Mouse (Mus musculus): ENCODE results near the gene Serpinb9b.
"Not testable (repeated sequence)": the region's sequence is repeated elsewhere in the genome, so short reads cannot be mapped to it uniquely, and the experiment has no call there.

Gene Serpinb9b

DNA sequence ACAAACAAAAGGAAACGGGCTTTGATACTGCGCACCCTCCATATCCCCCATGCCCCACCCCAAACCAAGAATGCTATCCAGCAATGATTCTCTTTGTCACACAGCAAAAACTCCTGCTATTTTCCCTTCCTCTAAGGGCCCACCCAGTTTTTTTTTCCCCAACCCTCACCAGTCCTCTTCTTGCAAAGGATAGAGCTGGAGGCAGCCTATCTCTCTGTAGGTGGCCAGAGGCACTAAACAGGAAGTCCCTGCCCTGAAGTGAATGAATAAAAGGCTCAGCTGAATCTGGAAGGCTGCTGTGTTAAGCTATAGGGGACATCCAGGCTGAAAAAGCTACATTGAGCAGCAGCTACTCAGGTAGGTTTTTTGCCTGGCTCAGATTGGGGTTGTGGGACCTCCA, at the start of gene Serpinb9b:
Serpinb9b (plus strand) TSS at position 173 of the 400 bp plus-strand sequence.
- in situ Hi-C loops (cut with MboI, MseI), result no loop called here

DNA sequence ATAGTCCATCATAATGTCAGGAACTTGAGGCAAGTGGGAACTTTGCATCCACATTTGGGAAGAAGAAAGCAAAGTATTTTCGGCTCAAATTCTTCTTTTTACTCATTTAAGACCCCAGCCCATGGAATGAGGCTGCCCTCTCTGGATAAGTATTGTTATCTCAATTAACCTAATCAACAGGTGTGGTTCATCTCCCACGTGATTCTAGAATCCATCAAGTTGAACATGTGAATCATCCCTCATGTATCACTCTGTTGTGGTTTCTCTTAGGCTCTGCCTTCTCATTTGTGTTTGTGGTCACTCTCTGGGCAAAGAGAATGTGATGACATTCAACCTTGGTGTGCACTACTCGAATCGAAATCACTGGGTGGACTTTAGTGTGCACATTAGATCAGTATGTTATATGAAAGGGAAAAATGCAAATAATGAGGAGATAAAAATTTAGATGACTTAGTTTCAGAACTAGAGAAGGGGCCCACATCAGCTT, 44.6 kb upstream of the Serpinb9b start:
- in situ Hi-C loops (cut with MboI, MseI), result no loop called here

DNA sequence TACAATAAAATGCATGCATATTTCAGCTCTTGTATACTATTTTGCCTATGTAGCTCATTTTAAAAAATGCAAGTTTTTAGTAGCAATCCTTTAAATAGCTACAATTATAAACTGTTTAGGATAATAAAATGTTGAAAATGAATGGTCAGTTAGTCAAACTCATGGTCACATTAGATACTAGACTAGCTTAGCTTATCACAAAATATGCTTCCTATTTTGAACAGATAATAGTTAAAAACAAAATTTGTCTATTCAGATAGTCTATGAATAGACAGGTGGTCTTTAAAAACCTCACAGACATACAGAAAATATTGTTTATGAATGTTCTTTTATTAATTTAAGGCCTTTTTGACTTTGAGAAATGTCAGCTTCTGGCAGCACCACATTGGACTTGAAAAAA, 41.0 kb upstream of the Serpinb9b start:
- in situ Hi-C loops (cut with MboI, MseI), result no loop called here

DNA sequence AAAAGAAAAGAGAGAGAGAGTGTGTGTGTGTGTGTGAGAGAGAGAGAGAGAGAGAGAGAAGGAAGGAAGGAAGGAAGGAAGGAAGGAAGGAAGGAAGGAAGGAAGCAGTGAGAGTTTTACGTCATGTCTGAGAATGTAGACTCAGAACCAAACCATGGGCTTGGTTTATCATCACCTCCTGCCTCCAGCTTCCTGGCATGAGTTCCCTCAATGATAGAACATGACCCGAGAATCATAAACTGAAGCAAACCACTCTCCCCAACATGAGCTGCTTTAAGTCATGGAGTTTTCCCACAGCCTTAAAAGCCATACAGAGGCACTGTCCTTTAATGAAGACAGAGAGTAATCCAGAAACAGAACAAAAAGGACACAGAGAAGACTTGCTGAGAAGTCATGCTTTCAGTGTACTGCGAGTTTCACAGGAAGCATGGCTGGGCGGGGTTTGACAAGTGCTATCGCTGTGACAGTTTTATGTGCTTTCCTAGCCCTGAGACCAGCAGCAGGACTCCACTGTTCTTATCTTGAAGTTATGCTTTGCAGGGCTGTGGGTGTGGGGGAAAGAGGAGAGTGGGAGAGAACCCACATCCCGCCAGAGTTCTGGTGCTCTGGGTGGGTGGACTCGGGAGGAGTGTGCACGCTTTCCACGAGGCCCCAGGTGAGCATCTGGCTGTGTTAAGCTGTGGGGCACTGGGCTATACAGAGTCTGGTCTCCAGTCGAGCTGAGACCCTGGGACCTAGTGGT, 33.9 kb upstream of the Serpinb9b start:
- in situ Hi-C loops (cut with MboI, MseI), result no loop called here

DNA sequence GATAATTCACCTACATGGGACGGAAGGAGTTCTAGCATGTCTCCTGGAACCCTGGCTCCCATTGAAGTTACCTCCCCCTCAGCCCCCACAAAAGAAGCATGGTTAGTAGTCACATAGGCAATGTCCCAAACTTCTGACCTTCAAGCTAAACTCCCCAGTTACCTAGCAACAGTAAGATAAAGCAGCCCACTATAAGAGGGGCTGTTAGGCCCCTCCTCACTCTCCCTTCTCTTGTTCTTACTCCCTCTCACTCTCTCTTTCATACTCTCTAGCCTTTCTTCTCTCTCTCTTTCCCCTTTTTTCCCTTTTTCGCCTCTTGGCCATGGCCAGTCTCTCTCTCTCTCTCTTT, 33.3 kb upstream of the Serpinb9b start:
- in situ Hi-C loops (cut with MboI, MseI), result no loop called here

DNA sequence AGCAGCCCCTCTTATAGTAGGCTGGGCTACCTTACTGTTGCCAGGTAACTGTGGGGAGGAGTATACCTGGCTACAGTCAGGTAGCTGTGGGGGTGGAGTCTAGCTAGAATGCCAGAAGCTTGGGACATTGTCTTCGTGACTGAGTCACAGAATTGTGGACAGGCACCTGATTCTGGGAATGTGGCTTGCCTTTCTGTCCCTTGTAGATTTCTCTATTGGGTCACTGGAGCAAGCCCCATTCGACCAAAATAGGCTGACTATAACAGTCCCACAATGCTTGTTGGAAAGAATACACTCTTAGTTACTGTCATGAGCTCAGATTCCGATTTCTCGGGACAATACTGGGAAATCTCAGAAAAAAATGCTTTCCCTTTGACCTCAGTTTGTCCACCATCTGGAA, 32.2 kb upstream of the Serpinb9b start:
- in situ Hi-C loops (cut with MboI, MseI), result no loop called here

DNA sequence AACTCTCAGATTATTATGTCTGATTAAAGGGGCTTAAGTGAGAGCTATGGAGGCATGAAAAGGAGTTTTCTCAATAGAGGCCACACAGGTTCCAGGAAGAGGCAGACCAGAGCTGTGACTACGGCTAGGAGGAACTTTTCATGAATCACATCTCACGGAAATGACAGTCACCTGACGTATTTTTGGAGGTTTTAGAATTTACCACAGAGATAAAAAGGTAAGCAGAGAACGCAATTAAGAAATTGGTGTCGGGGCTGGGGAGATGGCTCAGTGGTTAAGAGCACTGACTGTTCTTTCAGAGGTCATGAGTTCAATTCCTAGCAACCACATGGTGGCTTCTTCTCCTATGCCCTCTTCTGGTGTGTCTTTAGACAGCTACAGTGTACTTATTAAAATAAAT, 25.9 kb upstream of the Serpinb9b start:
- in situ Hi-C loops (cut with MboI, MseI), result no loop called here

DNA sequence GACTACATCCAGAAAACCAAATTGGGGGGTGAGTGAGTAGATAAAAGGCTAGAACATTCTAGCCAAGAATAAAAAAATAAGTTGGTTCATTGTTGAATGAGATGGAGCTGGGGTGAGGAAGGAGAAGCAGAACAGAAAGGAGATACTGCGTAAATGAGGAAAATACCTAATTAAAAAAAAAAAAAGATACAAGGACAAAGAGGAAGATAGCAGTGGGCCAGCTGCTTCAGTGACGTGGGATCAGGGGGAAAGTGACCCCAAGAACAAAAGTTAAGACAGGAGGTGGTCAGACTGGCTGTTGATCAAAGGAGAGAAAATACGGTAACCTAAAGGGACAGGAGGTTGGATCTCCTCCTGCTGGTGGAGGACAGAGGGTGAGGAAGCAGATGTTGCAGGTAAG, 24.3 kb upstream of the Serpinb9b start, which contains the start of gene Serpinb9:
Serpinb9 (plus strand) TSS at position 301 of the 400 bp plus-strand sequence.
- in situ Hi-C loops (cut with MboI, MseI), result no loop called here

DNA sequence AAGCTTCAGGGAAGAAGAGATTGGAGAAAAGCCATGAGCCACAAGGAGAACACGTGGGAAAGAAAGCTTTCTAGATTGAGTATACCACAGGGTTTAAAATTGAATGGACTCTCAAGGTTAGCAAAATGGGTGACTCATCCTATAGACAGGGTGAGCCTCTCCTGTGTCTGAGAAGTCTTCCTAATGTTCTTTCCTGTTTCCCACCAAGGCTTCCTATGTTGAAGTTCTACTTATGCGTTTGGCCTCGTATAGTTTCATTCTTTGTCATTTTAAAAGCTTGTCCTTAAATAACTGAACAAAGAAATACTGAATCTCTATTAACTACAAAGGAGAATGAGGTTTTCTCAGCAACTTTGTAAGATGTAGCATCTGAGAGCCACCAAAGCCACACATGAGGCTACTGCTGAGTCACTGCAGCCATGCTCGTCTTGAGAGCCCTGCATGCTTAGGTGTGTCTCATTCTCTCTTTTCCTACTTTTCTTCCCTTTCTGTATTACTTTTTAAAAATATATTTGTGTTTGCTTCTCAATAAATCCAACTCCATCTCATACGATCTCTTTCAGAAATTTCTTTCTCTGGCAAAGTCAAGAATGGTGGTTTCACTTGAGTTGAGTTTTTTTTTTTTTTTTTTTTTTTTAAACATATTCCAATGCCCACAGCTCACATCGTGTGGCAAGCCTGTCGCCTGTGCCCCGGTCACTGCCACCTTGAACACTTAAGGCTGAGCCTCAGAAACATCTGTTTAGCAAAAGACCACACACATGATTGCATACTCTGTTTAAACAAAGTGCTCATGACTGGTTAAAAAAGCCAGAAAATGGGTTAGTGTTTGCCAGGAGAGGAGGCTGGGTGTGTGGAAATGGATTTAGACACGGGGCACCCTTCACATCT, 23.4 kb upstream of the Serpinb9b start:
- in situ Hi-C loops (cut with MboI, MseI), result no loop called here

DNA sequence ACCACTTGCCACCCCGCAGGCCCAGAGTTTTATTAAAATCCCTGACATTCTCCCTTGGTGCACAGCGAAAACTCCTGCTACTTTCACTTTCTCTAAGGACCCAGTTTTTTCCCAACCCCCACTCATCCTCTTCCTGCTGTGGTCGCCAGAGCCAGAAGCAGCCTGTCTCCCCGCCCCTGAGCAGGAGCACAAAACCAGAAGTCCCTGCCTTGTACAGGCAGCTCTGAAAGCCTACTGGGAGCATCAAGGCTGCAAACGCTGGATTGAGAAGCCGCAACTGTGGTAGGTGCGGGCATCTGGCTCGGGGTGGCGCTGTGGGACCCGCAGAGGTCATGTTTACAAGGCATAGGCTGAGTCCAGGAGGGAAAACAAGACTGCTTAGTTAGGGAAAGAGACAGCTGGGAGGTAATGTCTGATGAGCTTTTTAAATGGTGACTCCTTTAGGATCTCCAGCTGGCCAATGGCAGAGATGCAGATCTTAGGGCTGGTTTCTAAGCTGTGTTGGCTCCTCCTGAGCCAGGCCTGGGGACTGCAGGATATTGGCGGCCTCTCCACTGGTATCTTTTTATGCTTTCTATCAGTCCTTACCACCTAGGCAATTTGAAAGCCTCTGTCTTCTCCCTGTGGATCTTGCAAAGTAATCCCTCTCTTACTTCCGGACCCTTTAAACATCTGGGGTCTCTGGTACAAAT, 22.7 kb upstream of the Serpinb9b start:
- in situ Hi-C loops (cut with MboI, MseI), result loop anchor here (5.0 kb wide), 2 partner anchors 68 to 97 kb away; no protein-coding TSS in a partner anchor

DNA sequence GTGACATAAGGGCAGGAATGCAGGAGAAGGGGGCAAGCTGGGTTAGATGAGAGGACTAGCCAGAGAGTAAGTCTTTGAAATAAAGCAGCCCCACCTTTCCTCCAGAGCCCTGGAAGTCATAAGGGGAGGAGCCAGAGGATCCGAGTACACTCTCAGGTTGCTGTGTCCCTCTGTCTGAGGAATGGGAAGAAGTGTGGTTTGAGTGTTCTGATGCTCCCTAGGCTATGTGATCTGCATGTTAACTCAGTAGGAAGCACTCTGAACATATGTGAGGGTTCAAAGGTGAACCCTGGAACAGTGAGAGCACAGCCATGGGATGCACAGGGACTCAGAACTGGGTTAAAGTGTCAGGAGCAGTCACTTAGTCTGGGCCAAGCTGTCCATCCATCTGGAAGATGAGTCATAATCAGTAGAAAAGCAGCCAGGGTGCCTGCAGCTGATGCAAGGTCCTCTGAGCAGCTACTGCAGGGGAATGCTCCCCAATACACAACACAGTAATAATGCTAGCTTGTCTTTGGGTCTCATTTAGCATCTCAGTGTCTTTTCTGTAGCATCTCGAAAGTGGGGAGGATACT, 21.6 kb upstream of the Serpinb9b start:
- in situ Hi-C loops (cut with MboI, MseI), result loop anchor here (5.0 kb wide), 2 partner anchors 67 to 98 kb away; no protein-coding TSS in a partner anchor

DNA sequence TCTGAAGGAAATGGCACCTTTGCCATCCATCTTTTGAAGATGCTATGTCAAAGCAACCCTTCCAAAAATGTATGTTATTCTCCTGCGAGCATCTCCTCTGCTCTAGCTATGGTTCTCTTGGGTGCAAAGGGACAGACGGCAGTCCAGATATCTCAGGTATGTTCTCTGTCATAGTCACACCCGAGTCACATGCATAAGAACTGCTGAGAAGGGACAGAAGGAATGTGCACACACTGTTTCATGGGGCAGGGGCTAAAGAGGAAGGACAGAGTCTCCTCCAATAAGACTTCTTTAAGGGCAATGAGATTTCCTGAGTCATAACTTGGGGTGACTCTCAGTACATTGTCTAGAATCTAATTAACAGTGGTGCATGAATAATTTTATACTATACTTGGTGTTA, 20.7 kb upstream of the Serpinb9b start:
- in situ Hi-C loops (cut with MboI, MseI), result loop anchor here (5.0 kb wide), 2 partner anchors 66 to 99 kb away; no protein-coding TSS in a partner anchor

DNA sequence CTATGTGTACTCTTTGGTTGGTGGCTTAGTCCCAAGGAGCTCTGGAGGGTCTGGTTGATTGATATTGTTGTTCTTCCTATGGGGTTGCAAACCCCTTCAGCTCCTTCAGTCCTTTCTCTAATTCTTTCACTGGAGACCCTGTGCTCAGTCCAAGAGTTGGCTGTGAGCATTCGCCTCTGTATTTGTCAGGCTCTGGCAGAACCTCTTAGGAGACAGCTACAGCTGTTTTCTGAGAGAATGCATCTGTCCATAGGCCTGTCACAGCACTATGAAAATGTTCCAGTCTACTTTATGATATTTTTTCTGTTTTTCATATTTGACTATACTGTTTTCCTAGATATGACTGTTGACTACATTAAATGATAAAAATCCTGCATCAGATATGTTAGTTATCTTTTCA, 14.8 kb upstream of the Serpinb9b start:
- in situ Hi-C loops (cut with MboI, MseI), result no loop called here

DNA sequence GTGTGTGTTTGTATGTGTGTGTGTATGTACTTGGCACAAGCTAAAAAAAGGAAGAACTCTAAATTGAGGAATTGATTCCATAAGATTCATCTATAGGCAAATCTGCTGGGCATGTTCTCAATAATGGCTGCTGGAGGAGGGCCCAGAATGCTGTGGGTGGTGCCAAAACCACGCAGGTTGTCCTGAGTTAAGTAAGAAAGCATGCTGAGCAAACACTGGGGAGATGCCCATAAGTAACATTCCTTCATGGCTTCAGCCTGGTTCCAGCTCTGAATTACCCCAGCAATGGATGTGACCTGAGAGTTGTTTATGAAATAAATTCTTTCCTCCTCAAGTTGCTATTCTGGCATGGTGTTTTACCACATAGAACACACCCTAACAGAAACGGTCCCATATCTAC, 13.9 kb upstream of the Serpinb9b start:
- in situ Hi-C loops (cut with MboI, MseI), result no loop called here

DNA sequence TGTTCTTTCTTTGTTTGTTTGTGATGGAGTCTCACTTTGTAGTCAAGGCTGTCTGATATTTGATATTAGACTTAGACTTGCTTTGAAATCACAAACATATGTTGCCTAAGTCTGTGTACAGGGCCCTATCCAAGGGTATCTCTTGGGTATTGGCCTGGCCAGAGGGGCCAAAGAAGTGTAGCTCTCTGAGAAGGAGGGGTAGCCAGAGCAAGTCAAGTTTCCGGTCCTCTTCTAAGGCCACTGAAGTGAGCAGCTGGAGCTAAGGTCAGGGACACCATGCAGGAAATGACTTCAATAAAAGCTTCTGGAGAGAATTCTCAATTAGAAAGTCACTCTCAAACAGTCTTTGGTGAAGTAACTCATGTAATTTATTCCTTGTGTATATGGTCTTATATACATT, 4.8 kb upstream of the Serpinb9b start:
- in situ Hi-C loops (cut with MboI, MseI), result no loop called here

DNA sequence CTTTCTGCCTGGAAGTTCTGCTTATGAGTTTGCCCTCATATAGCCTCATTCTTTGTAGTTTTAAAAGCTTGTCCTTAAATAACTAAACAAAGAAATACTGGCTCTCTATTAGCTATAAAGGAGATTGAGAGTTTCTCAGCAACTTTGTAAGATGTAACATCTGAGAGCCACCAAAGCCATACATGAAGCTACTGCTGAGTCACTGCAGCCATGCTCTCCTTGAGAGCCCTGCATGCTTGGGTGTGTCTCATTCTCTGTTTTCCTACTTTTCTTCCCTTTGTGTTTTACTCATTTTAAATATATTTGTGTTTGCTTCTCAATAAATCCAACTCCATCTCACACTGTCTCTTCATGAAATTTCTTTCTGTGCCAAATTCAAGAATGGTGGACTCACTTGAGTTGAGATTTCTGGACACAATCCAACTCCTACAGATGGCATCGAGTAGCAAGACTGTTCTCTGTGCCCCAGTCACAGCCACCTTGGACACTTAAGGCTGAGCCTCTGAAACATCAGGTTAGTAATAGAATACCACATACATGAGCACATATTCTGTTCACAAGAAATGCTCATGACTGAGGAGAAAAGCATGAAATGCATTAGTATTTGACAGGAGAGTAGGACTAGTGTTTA, 674 bp upstream of the Serpinb9b start:
- in situ Hi-C loops (cut with MboI, MseI), result no loop called here

DNA sequence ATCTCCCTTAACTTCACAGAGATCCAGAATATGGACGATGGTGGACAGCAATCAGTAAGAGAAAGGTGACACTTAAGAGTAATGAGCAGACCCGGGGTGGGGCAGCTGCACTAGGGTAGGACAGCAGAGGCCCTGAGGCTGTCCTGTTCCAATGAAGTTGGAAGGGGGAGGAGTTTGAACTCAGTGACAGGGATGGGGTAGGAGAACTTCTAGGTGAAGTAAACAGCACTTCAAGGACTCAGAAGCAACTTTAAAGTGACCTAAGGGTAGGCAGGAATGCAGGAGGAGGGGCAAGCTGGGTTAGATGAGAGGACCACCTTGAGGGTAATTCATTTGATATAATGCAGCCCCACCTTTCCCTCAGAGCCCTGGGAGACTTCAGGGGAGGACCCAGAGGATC, 930 bp downstream of the Serpinb9b start:
- in situ Hi-C loops (cut with MboI, MseI), result no loop called here

DNA sequence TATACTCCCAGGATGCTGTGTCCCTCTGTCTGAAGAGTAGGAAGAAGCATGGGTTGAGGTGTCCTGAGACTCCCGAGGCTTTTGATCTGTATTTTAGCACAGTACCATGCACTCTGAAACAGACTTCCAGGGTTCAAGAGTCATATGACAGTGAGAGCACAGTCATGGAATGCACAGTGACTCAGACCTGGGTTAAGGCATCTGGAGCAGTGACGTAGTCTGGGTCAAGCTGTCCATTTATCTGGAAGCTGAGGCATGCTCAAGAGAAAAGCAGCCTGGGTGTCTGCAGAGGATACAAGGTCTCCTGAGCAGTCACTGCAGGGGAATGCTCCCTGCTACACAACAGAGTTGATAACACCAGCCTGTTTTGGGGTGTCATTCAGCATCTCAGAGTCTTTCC, 1.3 kb downstream of the Serpinb9b start:
- in situ Hi-C loops (cut with MboI, MseI), result no loop called here

DNA sequence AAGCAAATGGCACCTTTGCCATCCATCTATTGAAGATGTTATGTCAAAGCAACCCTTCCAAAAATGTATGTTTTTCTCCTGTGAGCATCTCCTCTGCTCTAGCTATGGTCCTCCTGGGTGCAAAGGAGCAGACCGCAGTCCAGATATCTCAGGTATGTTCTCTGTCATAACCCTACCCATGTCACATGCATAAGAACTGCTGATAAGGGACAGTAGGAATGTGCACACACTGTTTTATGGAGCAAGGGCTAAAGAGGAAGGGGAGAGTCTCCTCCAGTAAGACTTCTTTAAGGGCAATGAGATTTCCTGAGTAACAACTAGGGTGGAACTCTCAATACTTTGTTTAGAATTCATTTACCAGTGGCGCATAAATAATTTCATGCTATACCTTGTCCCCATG, 2.3 kb downstream of the Serpinb9b start:
- in situ Hi-C loops (cut with MboI, MseI), result not testable (repeated sequence)

DNA sequence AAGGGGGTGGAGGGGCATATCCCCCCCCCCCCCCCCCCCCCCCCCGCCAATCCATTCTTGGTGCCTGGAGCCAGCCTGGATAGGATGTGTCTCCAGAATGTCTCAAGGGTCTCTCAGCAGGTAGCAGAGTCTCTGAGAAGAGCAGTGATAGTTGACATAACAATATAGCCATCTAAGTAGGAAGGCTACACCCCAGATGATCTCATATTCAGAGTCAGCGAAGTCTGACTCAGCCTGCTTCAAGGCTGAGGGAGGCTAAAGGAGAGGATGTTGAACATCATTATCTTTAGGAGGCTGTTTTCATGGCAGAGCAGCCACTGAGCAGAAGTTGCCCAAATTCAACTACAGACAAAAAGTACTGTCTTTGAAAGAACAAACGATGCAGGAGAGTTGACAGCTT, 3.1 kb downstream of the Serpinb9b start:
- in situ Hi-C loops (cut with MboI, MseI), result no loop called here

DNA sequence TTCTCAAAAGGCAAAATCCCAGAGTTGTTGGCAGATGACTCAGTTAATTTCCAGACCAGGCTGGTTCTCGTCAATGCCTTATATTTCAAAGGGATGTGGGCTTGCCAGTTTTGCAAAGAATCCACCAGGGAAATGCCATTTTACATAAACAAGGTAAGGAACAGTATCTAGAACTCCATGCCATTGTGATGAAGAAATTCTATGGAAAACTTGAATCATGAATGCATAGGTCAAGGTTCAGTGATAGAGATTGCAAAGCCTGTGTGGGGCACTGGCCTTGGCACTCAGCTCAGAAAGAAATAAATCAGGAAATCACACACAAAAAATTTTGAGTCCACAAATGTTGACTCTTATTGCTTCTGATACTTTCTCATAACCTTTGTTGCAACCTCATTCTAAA, 8.3 kb downstream of the Serpinb9b start:
- in situ Hi-C loops (cut with MboI, MseI), result no loop called here

Data from regulatory T cell (primary cell).